Mouse (Mus musculus): ENCODE measurements at regions not wholly inside any gene's neighbourhood (a gene's known extent, or its start where the extent isn't known, plus 50 kb on each side); places are given as distances from the start of the nearest gene placed in this dataset.
A peak's percentile ranks its signal among the peaks of the same experiment; 100 is the strongest.

DNA sequence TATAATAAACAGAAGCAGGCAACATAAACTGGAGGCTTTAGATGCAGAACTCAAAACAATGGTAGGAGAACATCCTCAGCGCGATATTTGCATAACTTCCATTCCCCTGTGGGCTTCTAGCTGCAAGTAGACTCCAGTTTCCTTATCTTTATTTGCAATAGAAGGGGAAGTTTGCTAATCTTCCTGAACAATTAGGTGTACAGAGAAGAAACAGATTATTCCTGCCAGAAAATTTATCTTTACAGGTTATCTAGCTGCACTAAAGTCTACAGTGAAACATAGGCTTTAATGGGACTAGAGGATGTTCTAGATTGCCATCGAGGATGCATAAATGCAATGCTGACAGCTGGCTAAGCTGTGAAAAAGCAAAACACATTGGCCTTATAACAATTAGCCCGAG, 1544.0 kb downstream of the Efna5 start:
- Histone ChIP-seq H3K4me3 (ENCODE audit: low read depth, low read length) (no peak overlapping the region), H3K27ac (ENCODE audit: low read depth) (no peak overlapping the region), H3K4me1 (ENCODE audit: control insufficient read depth, insufficient read depth) (no peaks in the 10 kb centered on the region), H3K9ac (replicated peaks; ENCODE audit: low read depth, low read length) (no peak overlapping the region), H3K9me3 (replicated peaks; ENCODE audit: control insufficient read depth, low read length) (no peaks in the 10 kb centered on the region), H3K36me3 (replicated peaks; ENCODE audit: control insufficient read depth, insufficient read depth, low read length) (no peaks in the 10 kb centered on the region), H3K27me3 (ENCODE audit: control insufficient read depth, insufficient read depth, low read length) (no peaks in the 10 kb centered on the region), H3K4me2 (ENCODE audit: low read depth, low read length) (no peak overlapping the region)
- TF ChIP-seq EP300 (IDR thresholded peaks at IDR 0.05; ENCODE audit: low read depth) = no peak
- TF ChIP-seq CTCF (IDR thresholded peaks at IDR 0.05; ENCODE audit: low read depth) = no peak
- DNase-seq (ENCODE audit: low spot score) (no peak), ATAC-seq (ENCODE audit: insufficient read depth, low read depth) (no peak)
- 58% methylated on average over 4 of the region's 4 CpGs for WGBS

DNA sequence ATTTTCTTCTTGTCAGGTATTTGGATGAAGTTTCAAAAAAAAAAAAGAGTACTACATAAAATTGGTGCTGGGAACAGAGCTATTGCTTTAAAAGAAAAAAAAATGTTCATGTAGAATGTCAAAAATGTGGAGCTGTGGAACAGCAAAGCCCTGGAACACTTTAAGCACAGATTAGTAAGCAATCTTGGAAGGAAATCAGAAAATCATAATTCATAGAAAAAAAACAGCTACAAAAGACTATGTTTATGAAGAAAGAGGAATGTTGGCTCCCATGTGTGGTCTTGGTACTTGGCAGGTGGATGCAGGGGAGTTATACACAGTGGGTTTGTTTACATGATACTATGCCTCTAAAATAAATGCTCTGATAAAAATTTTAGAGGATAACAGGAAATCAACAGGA, 1555.7 kb downstream of the Efna5 start:
- no peaks in the 10 kb centered on the region for H3K36me3 ChIP-seq (replicated peaks; ENCODE audit: control insufficient read depth, insufficient read depth, low read length)
- no peak for TF ChIP-seq EP300 (IDR thresholded peaks at IDR 0.05; ENCODE audit: low read depth)
- TF ChIP-seq CTCF (IDR thresholded peaks at IDR 0.05; ENCODE audit: low read depth) = no peak
- no peaks in the 10 kb centered on the region for H3K4me1 ChIP-seq (ENCODE audit: control insufficient read depth, insufficient read depth)
- H3K9me3 ChIP-seq (replicated peaks; ENCODE audit: control insufficient read depth, low read length) = no peaks in the 10 kb centered on the region
- no peak overlapping the region for H3K4me3 ChIP-seq (ENCODE audit: low read depth, low read length)
- no peaks in the 10 kb centered on the region for H3K27me3 ChIP-seq (ENCODE audit: control insufficient read depth, insufficient read depth, low read length)
- no peak overlapping the region for H3K4me2 ChIP-seq (ENCODE audit: low read depth, low read length)
- H3K27ac ChIP-seq (ENCODE audit: low read depth) = no peak overlapping the region
- no peak overlapping the region for H3K9ac ChIP-seq (replicated peaks; ENCODE audit: low read depth, low read length)
- DNase-seq (ENCODE audit: low spot score) (no peak), ATAC-seq (ENCODE audit: insufficient read depth, low read depth) (no peak)

DNA sequence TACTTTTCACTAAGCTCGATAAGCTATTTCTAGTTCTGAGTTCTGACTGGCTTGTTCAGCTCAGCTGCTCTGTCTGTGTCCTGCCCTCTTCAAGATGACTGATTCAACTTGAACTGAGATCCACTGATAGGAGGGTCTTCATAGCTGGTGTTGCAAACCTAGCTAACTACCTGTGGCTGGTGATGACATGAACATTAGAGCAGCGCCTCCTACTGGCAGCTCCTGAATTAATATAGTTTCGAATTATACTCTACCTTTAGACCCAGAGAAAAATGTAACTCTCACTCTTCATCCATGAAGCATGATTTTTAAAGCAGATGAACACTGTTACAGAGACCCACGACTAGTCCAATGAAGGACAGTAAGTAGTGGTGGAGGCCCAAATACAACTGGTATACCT, 1560.3 kb downstream of the Efna5 start:
- DNase-seq (ENCODE audit: low spot score) (no peak), ATAC-seq (ENCODE audit: insufficient read depth, low read depth) (no peak)
- Histone ChIP-seq H3K9me3 (replicated peaks; ENCODE audit: control insufficient read depth, low read length) (no peaks in the 10 kb centered on the region), H3K27ac (ENCODE audit: low read depth) (no peak overlapping the region), H3K4me2 (ENCODE audit: low read depth, low read length) (no peak overlapping the region), H3K4me1 (ENCODE audit: control insufficient read depth, insufficient read depth) (no peaks in the 10 kb centered on the region), H3K27me3 (ENCODE audit: control insufficient read depth, insufficient read depth, low read length) (no peaks in the 10 kb centered on the region), H3K4me3 (ENCODE audit: low read depth, low read length) (no peak overlapping the region), H3K36me3 (replicated peaks; ENCODE audit: control insufficient read depth, insufficient read depth, low read length) (no peaks in the 10 kb centered on the region), H3K9ac (replicated peaks; ENCODE audit: low read depth, low read length) (no peak overlapping the region)
- WGBS = 57% methylated on average over 4 of the region's 4 CpGs
- no peak for TF ChIP-seq EP300 (IDR thresholded peaks at IDR 0.05; ENCODE audit: low read depth)
- TF ChIP-seq CTCF (IDR thresholded peaks at IDR 0.05; ENCODE audit: low read depth) = peak; percentile 15; the same call in 1 of the 2 replicates

DNA sequence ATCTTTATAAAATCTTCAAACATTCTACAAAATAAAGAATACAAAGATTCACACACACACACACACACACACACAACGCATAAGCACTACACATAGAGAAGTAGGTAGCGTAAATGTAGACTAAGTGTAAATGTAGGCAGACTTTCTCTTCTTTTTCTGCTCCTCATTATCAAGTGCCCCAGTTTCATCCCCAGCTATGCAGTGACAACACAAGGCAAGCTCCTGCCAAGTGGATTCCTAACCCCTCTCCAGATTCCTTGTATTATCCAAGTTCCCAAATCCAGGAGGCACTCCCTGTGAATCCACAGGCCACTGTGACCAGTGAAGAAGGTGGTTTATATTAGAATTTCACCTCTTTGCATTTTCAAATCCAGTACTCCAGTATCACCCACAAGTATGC, 1567.7 kb downstream of the Efna5 start:
- no peak for TF ChIP-seq EP300 (IDR thresholded peaks at IDR 0.05; ENCODE audit: low read depth)
- TF ChIP-seq CTCF (IDR thresholded peaks at IDR 0.05; ENCODE audit: low read depth) = no peak
- DNase-seq (ENCODE audit: low spot score) = no peak

DNA sequence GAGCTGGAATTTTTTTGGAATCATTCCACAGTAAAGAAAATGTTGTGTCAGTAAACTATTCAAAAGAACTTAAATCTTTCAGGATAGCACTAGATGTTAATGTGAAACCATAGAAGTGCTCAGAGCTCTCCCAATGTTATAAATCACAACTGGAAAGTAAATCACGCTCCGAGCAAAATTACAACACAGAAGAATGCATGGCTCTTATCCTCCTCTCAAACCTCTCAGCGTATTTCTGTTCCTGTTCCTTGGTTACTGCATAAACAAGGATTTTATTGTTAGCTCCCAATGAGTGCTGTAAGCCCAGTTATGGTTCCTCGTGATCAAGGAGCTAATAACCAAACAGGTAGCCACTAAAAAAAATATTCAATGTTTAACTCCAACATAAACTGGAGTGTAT, 1569.9 kb downstream of the Efna5 start:
- DNase-seq (ENCODE audit: low spot score) = peak; percentile 38
- peak; percentile 53; the same call in 1 of the 2 replicates for ATAC-seq (ENCODE audit: insufficient read depth, low read depth)
- no peak overlapping the region for H3K27ac ChIP-seq (ENCODE audit: low read depth)

More for the DNA sequence above, 1567.7 kb downstream of the Efna5 start:
- no peak overlapping the region for H3K4me2 ChIP-seq (ENCODE audit: low read depth, low read length)
- no peak overlapping the region for H3K9ac ChIP-seq (replicated peaks; ENCODE audit: low read depth, low read length)
- ATAC-seq (ENCODE audit: insufficient read depth, low read depth) = no peak
- H3K36me3 ChIP-seq (replicated peaks; ENCODE audit: control insufficient read depth, insufficient read depth, low read length) = no peaks in the 10 kb centered on the region
- H3K4me3 ChIP-seq (ENCODE audit: low read depth, low read length) = no peak overlapping the region
- H3K27me3 ChIP-seq (ENCODE audit: control insufficient read depth, insufficient read depth, low read length) = no peaks in the 10 kb centered on the region
- H3K9me3 ChIP-seq (replicated peaks; ENCODE audit: control insufficient read depth, low read length) = no peaks in the 10 kb centered on the region
- WGBS = 80% methylated on average over 2 of the region's 2 CpGs
- H3K27ac ChIP-seq (ENCODE audit: low read depth) = no peak overlapping the region
- no peaks in the 10 kb centered on the region for H3K4me1 ChIP-seq (ENCODE audit: control insufficient read depth, insufficient read depth)

DNA sequence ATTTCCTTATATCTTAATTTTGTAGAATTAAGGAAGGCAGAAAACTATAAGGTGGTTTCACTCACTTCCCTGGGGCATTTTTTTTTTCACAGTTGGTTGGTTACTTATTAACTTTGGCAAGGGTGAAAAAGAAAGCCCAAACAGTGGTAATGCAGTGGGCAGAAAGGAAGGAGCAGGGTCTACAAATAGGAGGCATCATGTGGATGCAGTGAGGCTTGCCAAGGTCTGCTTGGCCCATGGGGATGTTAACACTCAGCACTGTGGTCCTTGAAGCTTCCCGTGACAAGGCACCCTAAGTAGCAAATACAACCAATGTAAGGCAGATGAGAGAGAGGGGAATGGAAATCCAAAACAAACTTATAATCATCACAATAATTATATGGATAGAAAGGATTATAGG, 1577.5 kb downstream of the Efna5 start:
- no peak overlapping the region for H3K9ac ChIP-seq (replicated peaks; ENCODE audit: low read depth, low read length)
- TF ChIP-seq CTCF (IDR thresholded peaks at IDR 0.05; ENCODE audit: low read depth) (no peak), EP300 (IDR thresholded peaks at IDR 0.05; ENCODE audit: low read depth) (no peak)
- no peak overlapping the region for H3K27ac ChIP-seq (ENCODE audit: low read depth)
- DNase-seq (ENCODE audit: low spot score) = no peak
- H3K4me3 ChIP-seq (ENCODE audit: low read depth, low read length) = no peak overlapping the region
- no peak for ATAC-seq (ENCODE audit: insufficient read depth, low read depth)
- no peaks in the 10 kb centered on the region for H3K36me3 ChIP-seq (replicated peaks; ENCODE audit: control insufficient read depth, insufficient read depth, low read length)
- H3K4me2 ChIP-seq (ENCODE audit: low read depth, low read length) = no peak overlapping the region
- H3K9me3 ChIP-seq (replicated peaks; ENCODE audit: control insufficient read depth, low read length) = no peaks in the 10 kb centered on the region
- WGBS = 40% methylated on average over 1 of the region's 1 CpGs
- H3K4me1 ChIP-seq (ENCODE audit: control insufficient read depth, insufficient read depth) = no peaks in the 10 kb centered on the region; the same call in 1 of the 2 replicates
- no peaks in the 10 kb centered on the region for H3K27me3 ChIP-seq (ENCODE audit: control insufficient read depth, insufficient read depth, low read length)

More for the DNA sequence above, 1569.9 kb downstream of the Efna5 start:
- WGBS = 25% methylated on average over 4 of the region's 4 CpGs
- Histone ChIP-seq H3K36me3 (replicated peaks; ENCODE audit: control insufficient read depth, insufficient read depth, low read length) (no peaks in the 10 kb centered on the region), H3K4me1 (ENCODE audit: control insufficient read depth, insufficient read depth) (no peaks in the 10 kb centered on the region), H3K9ac (replicated peaks; ENCODE audit: low read depth, low read length) (no peak overlapping the region), H3K4me2 (ENCODE audit: low read depth, low read length) (no peak overlapping the region), H3K4me3 (ENCODE audit: low read depth, low read length) (no peak overlapping the region), H3K27me3 (ENCODE audit: control insufficient read depth, insufficient read depth, low read length) (no peaks in the 10 kb centered on the region), H3K9me3 (replicated peaks; ENCODE audit: control insufficient read depth, low read length) (no peaks in the 10 kb centered on the region)
- no peak for TF ChIP-seq CTCF (IDR thresholded peaks at IDR 0.05; ENCODE audit: low read depth)
- 0 out of 2 replicates have a peak, but pooled peaks have one; percentile 29 for TF ChIP-seq EP300 (IDR thresholded peaks at IDR 0.05; ENCODE audit: low read depth)
